Mouse (Mus musculus): ENCODE measurements at regions not wholly inside any gene's neighbourhood (a gene's known extent, or its start where the extent isn't known, plus 50 kb on each side); places are given as distances from the start of the nearest gene placed in this dataset.

DNA sequence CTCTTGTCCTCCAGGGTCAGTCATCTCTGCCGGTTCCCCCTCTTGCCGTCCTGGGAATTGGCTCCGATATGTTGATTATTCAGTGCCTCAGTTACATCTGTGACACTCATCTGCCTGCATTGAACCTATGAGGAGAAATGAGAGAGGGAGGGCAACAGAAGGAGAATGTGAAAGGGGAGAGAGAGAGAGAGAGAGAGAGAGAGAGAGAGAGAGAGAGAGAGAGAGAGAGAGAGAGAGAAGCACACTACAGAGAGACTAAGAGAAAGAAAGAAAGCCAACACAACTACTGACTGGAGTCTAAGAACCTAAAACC lies 557.6 kb downstream of the Nedd1 start:
- H3K79me2 ChIP-seq (ENCODE audit: control insufficient read depth, insufficient read depth), result no peaks in the 10 kb centered on the region
- no peak overlapping the region for H3K4me3 ChIP-seq (ENCODE audit: insufficient read depth, poor library complexity, severe bottlenecking)
- H3K27me3 ChIP-seq (ENCODE audit: control insufficient read depth, insufficient read depth, insufficient read length), result no peaks in the 10 kb centered on the region
- no peaks in the 10 kb centered on the region for H3K79me3 ChIP-seq (ENCODE audit: low read depth)
- no peak for TF ChIP-seq USF1 (IDR thresholded peaks at IDR 0.05; ENCODE audit: low read depth)
- no peak for TF ChIP-seq MAX (IDR thresholded peaks at IDR 0.05)
- TF ChIP-seq FOSL1 (IDR thresholded peaks at IDR 0.05; ENCODE audit: insufficient read depth, low read length, poor library complexity, severe bottlenecking), result no peak
- TF ChIP-seq CTCF (IDR thresholded peaks at IDR 0.05; ENCODE audit: control insufficient read depth, insufficient read depth, insufficient read length), result no peak
- TF ChIP-seq MYOG (IDR thresholded peaks at IDR 0.05; ENCODE audit: control insufficient read depth, extremely low read depth, insufficient read length), result no peak
- TF ChIP-seq CEBPB (IDR thresholded peaks at IDR 0.05; ENCODE audit: low read depth), result no peak
- no peak for TF ChIP-seq MYOD1 (IDR thresholded peaks at IDR 0.05; ENCODE audit: control insufficient read depth, insufficient read length, low read depth)
- H3ac ChIP-seq (ENCODE audit: control insufficient read depth, insufficient read length, low read depth), result no peak overlapping the region
- no peaks in the 10 kb centered on the region for H3K36me3 ChIP-seq (ENCODE audit: control insufficient read depth, insufficient read depth)

GRCm38 (mm10) chr10:92163851-92164647 lies 558.2 kb downstream of the Nedd1 start:
- no peak for TF ChIP-seq MAX (IDR thresholded peaks at IDR 0.05)
- TF ChIP-seq MYOD1 (IDR thresholded peaks at IDR 0.05; ENCODE audit: control insufficient read depth, insufficient read length, low read depth), result no peak
- TF ChIP-seq USF1 (IDR thresholded peaks at IDR 0.05; ENCODE audit: low read depth), result no peak
- TF ChIP-seq MYOG (IDR thresholded peaks at IDR 0.05; ENCODE audit: control insufficient read depth, extremely low read depth, insufficient read length), result no peak
- no peak for TF ChIP-seq CEBPB (IDR thresholded peaks at IDR 0.05; ENCODE audit: low read depth)
- TF ChIP-seq FOSL1 (IDR thresholded peaks at IDR 0.05; ENCODE audit: insufficient read depth, low read length, poor library complexity, severe bottlenecking), result no peak
- TF ChIP-seq CTCF (IDR thresholded peaks at IDR 0.05; ENCODE audit: control insufficient read depth, insufficient read depth, insufficient read length), result no peak

GRCm38 (mm10) chr10:92163071-92163504 lies 559.1 kb downstream of the Nedd1 start:
- TF ChIP-seq USF1 (IDR thresholded peaks at IDR 0.05; ENCODE audit: low read depth), result no peak
- TF ChIP-seq MYOD1 (IDR thresholded peaks at IDR 0.05; ENCODE audit: control insufficient read depth, insufficient read length, low read depth), result no peak
- no peak for TF ChIP-seq CTCF (IDR thresholded peaks at IDR 0.05; ENCODE audit: control insufficient read depth, insufficient read depth, insufficient read length)
- no peak for TF ChIP-seq FOSL1 (IDR thresholded peaks at IDR 0.05; ENCODE audit: insufficient read depth, low read length, poor library complexity, severe bottlenecking)
- no peak for TF ChIP-seq MAX (IDR thresholded peaks at IDR 0.05)
- TF ChIP-seq MYOG (IDR thresholded peaks at IDR 0.05; ENCODE audit: control insufficient read depth, extremely low read depth, insufficient read length), result no peak
- TF ChIP-seq CEBPB (IDR thresholded peaks at IDR 0.05; ENCODE audit: low read depth), result no peak
- H3K36me3 ChIP-seq (ENCODE audit: control insufficient read depth, insufficient read depth), result no peaks in the 10 kb centered on the region

More at GRCm38 (mm10) chr10:92163851-92164647, 558.2 kb downstream of the Nedd1 start:
- Histone ChIP-seq H3K79me3 (ENCODE audit: low read depth) (no peaks in the 10 kb centered on the region), H3K79me2 (ENCODE audit: control insufficient read depth, insufficient read depth) (no peaks in the 10 kb centered on the region), H3K36me3 (ENCODE audit: control insufficient read depth, insufficient read depth) (no peaks in the 10 kb centered on the region), H3ac (ENCODE audit: control insufficient read depth, insufficient read length, low read depth) (no peak overlapping the region), H3K4me3 (ENCODE audit: insufficient read depth, poor library complexity, severe bottlenecking) (no peak overlapping the region), H3K27me3 (ENCODE audit: control insufficient read depth, insufficient read depth, insufficient read length) (no peaks in the 10 kb centered on the region)

GRCm38 (mm10) chr10:92162473-92163011 lies 559.7 kb downstream of the Nedd1 start:
- H3K4me3 ChIP-seq (ENCODE audit: insufficient read depth, poor library complexity, severe bottlenecking), result no peak overlapping the region
- H3K27me3 ChIP-seq (ENCODE audit: control insufficient read depth, insufficient read depth, insufficient read length), result no peaks in the 10 kb centered on the region
- no peaks in the 10 kb centered on the region for H3K36me3 ChIP-seq (ENCODE audit: control insufficient read depth, insufficient read depth)
- no peak for TF ChIP-seq MYOD1 (IDR thresholded peaks at IDR 0.05; ENCODE audit: control insufficient read depth, insufficient read length, low read depth)
- TF ChIP-seq CEBPB (IDR thresholded peaks at IDR 0.05; ENCODE audit: low read depth), result no peak
- no peak for TF ChIP-seq MAX (IDR thresholded peaks at IDR 0.05)
- no peak for TF ChIP-seq CTCF (IDR thresholded peaks at IDR 0.05; ENCODE audit: control insufficient read depth, insufficient read depth, insufficient read length)
- TF ChIP-seq FOSL1 (IDR thresholded peaks at IDR 0.05; ENCODE audit: insufficient read depth, low read length, poor library complexity, severe bottlenecking), result no peak
- TF ChIP-seq MYOG (IDR thresholded peaks at IDR 0.05; ENCODE audit: control insufficient read depth, extremely low read depth, insufficient read length), result no peak
- TF ChIP-seq USF1 (IDR thresholded peaks at IDR 0.05; ENCODE audit: low read depth), result no peak
- H3K79me2 ChIP-seq (ENCODE audit: control insufficient read depth, insufficient read depth), result no peaks in the 10 kb centered on the region
- H3K79me3 ChIP-seq (ENCODE audit: low read depth), result no peaks in the 10 kb centered on the region
- no peak overlapping the region for H3ac ChIP-seq (ENCODE audit: control insufficient read depth, insufficient read length, low read depth)

More at GRCm38 (mm10) chr10:92163071-92163504, 559.1 kb downstream of the Nedd1 start:
- H3K79me3 ChIP-seq (ENCODE audit: low read depth), result no peaks in the 10 kb centered on the region
- no peak overlapping the region for H3K4me3 ChIP-seq (ENCODE audit: insufficient read depth, poor library complexity, severe bottlenecking)
- no peak overlapping the region for H3ac ChIP-seq (ENCODE audit: control insufficient read depth, insufficient read length, low read depth)
- no peaks in the 10 kb centered on the region for H3K27me3 ChIP-seq (ENCODE audit: control insufficient read depth, insufficient read depth, insufficient read length)
- no peaks in the 10 kb centered on the region for H3K79me2 ChIP-seq (ENCODE audit: control insufficient read depth, insufficient read depth)

DNA sequence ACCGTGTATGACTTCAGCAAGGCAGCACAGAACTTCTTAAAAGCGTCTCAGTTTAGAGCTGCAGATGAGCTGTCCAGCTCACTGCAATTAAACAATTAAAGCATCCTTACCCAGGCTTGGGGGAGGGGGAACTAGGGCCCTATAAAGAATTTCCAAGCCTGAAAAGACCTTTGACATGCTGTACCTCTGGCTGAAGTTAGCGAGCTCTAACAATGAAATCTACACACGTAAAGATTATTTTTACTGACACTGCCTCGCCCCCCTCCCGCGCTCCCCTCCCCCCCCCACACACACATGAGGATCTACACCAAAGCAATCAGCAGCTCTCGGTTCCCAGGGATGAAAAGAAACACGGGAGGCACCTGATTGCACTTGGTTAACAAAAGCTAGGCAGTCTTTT lies 560.7 kb downstream of the Nedd1 start:
- no peaks in the 10 kb centered on the region for H3K79me2 ChIP-seq (ENCODE audit: control insufficient read depth, insufficient read depth)
- no peak overlapping the region for H3K4me3 ChIP-seq (ENCODE audit: insufficient read depth, poor library complexity, severe bottlenecking)
- no peak for TF ChIP-seq USF1 (IDR thresholded peaks at IDR 0.05; ENCODE audit: low read depth)
- TF ChIP-seq CTCF (IDR thresholded peaks at IDR 0.05; ENCODE audit: control insufficient read depth, insufficient read depth, insufficient read length), result no peak
- no peak for TF ChIP-seq MAX (IDR thresholded peaks at IDR 0.05)
- no peak for TF ChIP-seq CEBPB (IDR thresholded peaks at IDR 0.05; ENCODE audit: low read depth)
- no peak for TF ChIP-seq MYOD1 (IDR thresholded peaks at IDR 0.05; ENCODE audit: control insufficient read depth, insufficient read length, low read depth)
- TF ChIP-seq MYOG (IDR thresholded peaks at IDR 0.05; ENCODE audit: control insufficient read depth, extremely low read depth, insufficient read length), result no peak
- TF ChIP-seq FOSL1 (IDR thresholded peaks at IDR 0.05; ENCODE audit: insufficient read depth, low read length, poor library complexity, severe bottlenecking), result no peak
- no peaks in the 10 kb centered on the region for H3K27me3 ChIP-seq (ENCODE audit: control insufficient read depth, insufficient read depth, insufficient read length)
- no peaks in the 10 kb centered on the region for H3K79me3 ChIP-seq (ENCODE audit: low read depth)
- no peaks in the 10 kb centered on the region for H3K36me3 ChIP-seq (ENCODE audit: control insufficient read depth, insufficient read depth)
- H3ac ChIP-seq (ENCODE audit: control insufficient read depth, insufficient read length, low read depth), result no peak overlapping the region
